Mouse (Mus musculus): ENCODE results near the gene Ankib1. TPM values are rescaled to one million over a fixed set of nuclear protein-coding genes. Genes with fewer than 3 reads are reported as not detected.

Gene Ankib1
- polyA plus RNA-seq, 1 experiment from 2014 or later, result 15.8 TPM

GRCm38 (mm10) chr5:3700025-3700424, 102.7 kb downstream of the Ankib1 start:
- H3K27ac ChIP-seq (ENCODE audit: low read depth, low read length), result no peak overlapping the region
- no peak overlapping the region for H3K9ac ChIP-seq (ENCODE audit: low read depth, low read length)
- H3K9me3 ChIP-seq (ENCODE audit: control insufficient read depth, low read length), result no peaks in the 10 kb centered on the region
- no peaks in the 10 kb centered on the region for H3K27me3 ChIP-seq (ENCODE audit: control insufficient read depth, insufficient read depth, low read length)
- WGBS, result 96% methylated on average over 5 of the region's 5 CpGs
- no peak overlapping the region for H3K4me2 ChIP-seq (replicated peaks; ENCODE audit: low read depth, low read length)
- H3K36me3 ChIP-seq (ENCODE audit: control insufficient read depth, insufficient read depth, low read length), result no peaks in the 10 kb centered on the region
- ATAC-seq (ENCODE audit: low FRiP score), result no peak
- no peak overlapping the region for H3K4me3 ChIP-seq (ENCODE audit: low read depth, low read length)
- no peak for DNase-seq (ENCODE audit: low spot score)
- H3K4me1 ChIP-seq (replicated peaks; ENCODE audit: control insufficient read depth, insufficient read depth, low read length), result no peaks in the 10 kb centered on the region

DNA sequence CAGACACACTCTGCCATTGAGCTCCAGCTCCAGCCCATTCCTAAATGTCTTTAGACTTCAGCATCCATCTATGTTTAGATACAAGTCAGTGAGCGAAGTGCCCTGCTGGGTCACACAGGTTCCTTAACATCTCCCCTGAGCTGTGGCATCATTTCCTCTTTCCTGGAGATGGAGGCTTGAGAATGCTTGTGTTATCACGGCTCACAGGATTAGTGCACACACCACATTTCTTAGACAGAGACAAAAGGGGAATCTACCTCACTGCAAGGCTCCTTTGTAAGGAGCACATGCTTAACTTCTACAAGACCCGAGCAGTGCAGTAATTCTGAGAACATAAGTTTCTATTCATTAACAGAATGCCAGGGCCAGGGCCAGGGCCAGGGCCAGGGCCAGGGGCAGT, 106.7 kb downstream of the Ankib1 start:
- H3K9me3 ChIP-seq (ENCODE audit: control insufficient read depth, low read length), result no peaks in the 10 kb centered on the region
- no peak overlapping the region for H3K4me2 ChIP-seq (replicated peaks; ENCODE audit: low read depth, low read length)
- H3K36me3 ChIP-seq (ENCODE audit: control insufficient read depth, insufficient read depth, low read length), result 0 out of 2 replicates have a peak, but pooled peaks cover 3% of the 10 kb centered on the region
- no peak for ATAC-seq (ENCODE audit: low FRiP score)
- H3K27ac ChIP-seq (ENCODE audit: low read depth, low read length), result no peak overlapping the region
- WGBS, result 84% methylated on average over 3 of the region's 3 CpGs
- no peak overlapping the region for H3K4me3 ChIP-seq (ENCODE audit: low read depth, low read length)
- no peaks in the 10 kb centered on the region for H3K4me1 ChIP-seq (replicated peaks; ENCODE audit: control insufficient read depth, insufficient read depth, low read length)
- H3K9ac ChIP-seq (ENCODE audit: low read depth, low read length), result no peak overlapping the region
- H3K27me3 ChIP-seq (ENCODE audit: control insufficient read depth, insufficient read depth, low read length), result no peaks in the 10 kb centered on the region
- no peak for DNase-seq (ENCODE audit: low spot score)

DNA sequence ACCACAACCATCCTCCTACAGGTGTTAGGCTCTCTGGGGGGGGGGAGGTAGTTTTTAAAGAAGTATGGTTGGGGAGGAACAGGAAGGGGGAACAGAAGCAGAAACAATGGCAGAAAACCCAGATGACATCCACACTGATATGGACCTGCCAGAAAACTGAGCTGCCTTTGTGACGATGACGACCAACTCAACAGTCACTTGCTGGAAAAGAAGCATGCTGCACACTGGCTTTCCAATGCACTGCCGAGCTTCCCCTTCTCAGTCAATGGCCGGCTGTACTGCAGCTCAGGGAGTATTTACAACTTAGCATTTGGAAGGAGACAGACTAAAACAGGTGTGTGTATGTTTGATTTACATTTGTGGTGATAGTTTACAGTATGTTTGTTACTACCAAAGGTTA, 107.5 kb downstream of the Ankib1 start:
- no peak overlapping the region for H3K4me3 ChIP-seq (ENCODE audit: low read depth, low read length)
- WGBS, result 93% methylated on average over 4 of the region's 4 CpGs

DNA sequence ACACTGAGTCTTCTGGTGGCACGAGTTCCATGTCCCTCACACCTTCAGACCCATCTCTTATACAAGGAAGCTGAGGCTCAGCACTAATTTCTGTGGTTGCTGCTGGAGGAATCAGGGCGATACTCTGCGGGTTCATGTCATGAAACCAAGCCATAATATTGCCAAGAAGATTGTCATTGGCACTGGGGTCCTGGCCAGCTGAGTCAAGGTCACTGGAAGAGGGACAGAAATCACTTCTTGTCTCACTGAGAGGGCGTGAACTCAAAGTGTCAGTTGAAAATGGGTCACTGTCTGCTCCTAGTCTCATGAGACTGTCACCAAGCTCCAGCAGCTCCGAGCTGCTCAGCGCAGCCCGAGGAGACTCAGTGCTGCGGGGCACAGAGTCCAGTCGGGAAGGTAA, 109.8 kb downstream of the Ankib1 start:
- no peaks in the 10 kb centered on the region for H3K4me1 ChIP-seq (replicated peaks; ENCODE audit: control insufficient read depth, insufficient read depth, low read length)
- WGBS, result 96% methylated on average over 9 of the region's 9 CpGs
- no peak overlapping the region for H3K27ac ChIP-seq (ENCODE audit: low read depth, low read length)
- 0 out of 2 replicates have a peak, but pooled peaks cover 3% of the 10 kb centered on the region for H3K36me3 ChIP-seq (ENCODE audit: control insufficient read depth, insufficient read depth, low read length)
- H3K27me3 ChIP-seq (ENCODE audit: control insufficient read depth, insufficient read depth, low read length), result no peaks in the 10 kb centered on the region
- H3K4me2 ChIP-seq (replicated peaks; ENCODE audit: low read depth, low read length), result no peak overlapping the region
- no peak overlapping the region for H3K9ac ChIP-seq (ENCODE audit: low read depth, low read length)
- H3K9me3 ChIP-seq (ENCODE audit: control insufficient read depth, low read length), result no peaks in the 10 kb centered on the region
- no peak overlapping the region for H3K4me3 ChIP-seq (ENCODE audit: low read depth, low read length)
- no peak for ATAC-seq (ENCODE audit: low FRiP score)
- DNase-seq (ENCODE audit: low spot score), result no peak

More for the DNA sequence above, 107.5 kb downstream of the Ankib1 start:
- H3K27ac ChIP-seq (ENCODE audit: low read depth, low read length), result no peak overlapping the region
- no peak overlapping the region for H3K9ac ChIP-seq (ENCODE audit: low read depth, low read length)
- 0 out of 2 replicates have a peak, but pooled peaks cover 3% of the 10 kb centered on the region for H3K36me3 ChIP-seq (ENCODE audit: control insufficient read depth, insufficient read depth, low read length)
- ATAC-seq (ENCODE audit: low FRiP score), result no peak
- DNase-seq (ENCODE audit: low spot score), result no peak
- no peaks in the 10 kb centered on the region for H3K4me1 ChIP-seq (replicated peaks; ENCODE audit: control insufficient read depth, insufficient read depth, low read length)
- no peak overlapping the region for H3K4me2 ChIP-seq (replicated peaks; ENCODE audit: low read depth, low read length)
- H3K9me3 ChIP-seq (ENCODE audit: control insufficient read depth, low read length), result no peaks in the 10 kb centered on the region
- H3K27me3 ChIP-seq (ENCODE audit: control insufficient read depth, insufficient read depth, low read length), result no peaks in the 10 kb centered on the region

DNA sequence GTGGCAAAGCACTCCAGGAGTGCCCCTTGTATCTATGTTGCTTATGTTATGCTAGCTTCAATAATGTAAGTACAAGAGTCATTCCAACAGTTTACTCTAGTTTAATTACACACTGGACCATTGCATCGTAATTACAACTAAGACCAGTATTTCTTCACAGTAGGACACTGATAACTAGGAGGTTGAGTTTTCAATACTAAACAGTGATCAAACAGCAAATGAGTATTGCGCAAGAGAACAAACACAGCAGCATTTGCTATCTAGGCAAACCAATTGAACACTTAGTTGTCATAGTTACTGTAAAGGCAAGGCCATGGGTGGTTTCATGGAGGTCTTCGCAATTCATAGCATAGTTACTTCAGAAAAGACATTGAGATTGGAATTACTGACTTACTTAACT, 111.4 kb downstream of the Ankib1 start:
- H3K4me1 ChIP-seq (replicated peaks; ENCODE audit: control insufficient read depth, insufficient read depth, low read length), result no peaks in the 10 kb centered on the region
- DNase-seq (ENCODE audit: low spot score), result no peak
- ATAC-seq (ENCODE audit: low FRiP score), result no peak
- no peak overlapping the region for H3K27ac ChIP-seq (ENCODE audit: low read depth, low read length)
- no peak overlapping the region for H3K4me3 ChIP-seq (ENCODE audit: low read depth, low read length)
- no peaks in the 10 kb centered on the region for H3K9me3 ChIP-seq (ENCODE audit: control insufficient read depth, low read length)
- H3K9ac ChIP-seq (ENCODE audit: low read depth, low read length), result no peak overlapping the region
- 95% methylated on average over 3 of the region's 3 CpGs for WGBS
- no peaks in the 10 kb centered on the region for H3K27me3 ChIP-seq (ENCODE audit: control insufficient read depth, insufficient read depth, low read length)
- H3K4me2 ChIP-seq (replicated peaks; ENCODE audit: low read depth, low read length), result no peak overlapping the region
- 0 out of 2 replicates have a peak, but pooled peaks cover 3% of the 10 kb centered on the region for H3K36me3 ChIP-seq (ENCODE audit: control insufficient read depth, insufficient read depth, low read length)

DNA sequence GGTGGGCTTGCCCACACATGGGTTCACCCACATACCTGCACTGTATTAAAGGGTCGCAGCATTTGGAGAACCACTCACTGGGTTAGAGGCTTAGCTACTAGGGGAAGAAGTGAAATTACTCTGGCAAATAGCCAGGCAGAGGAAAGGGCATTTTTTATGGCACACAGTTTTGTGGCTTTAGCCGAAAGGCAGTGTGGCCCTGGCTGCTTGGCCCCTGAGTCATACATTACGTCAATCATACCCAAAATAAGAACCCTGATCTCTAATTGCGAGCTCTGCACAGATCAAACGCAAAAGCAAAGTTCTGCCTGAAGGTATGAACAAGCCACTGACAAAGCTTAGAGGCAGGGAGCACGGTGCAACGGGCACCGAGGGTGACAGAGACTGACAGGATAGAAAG, 114.4 kb downstream of the Ankib1 start:
- Histone ChIP-seq H3K36me3 (ENCODE audit: control insufficient read depth, insufficient read depth, low read length) (0 out of 2 replicates have a peak, but pooled peaks cover 3% of the 10 kb centered on the region), H3K27ac (ENCODE audit: low read depth, low read length) (no peak overlapping the region), H3K27me3 (ENCODE audit: control insufficient read depth, insufficient read depth, low read length) (no peaks in the 10 kb centered on the region), H3K4me1 (replicated peaks; ENCODE audit: control insufficient read depth, insufficient read depth, low read length) (no peaks in the 10 kb centered on the region), H3K9me3 (ENCODE audit: control insufficient read depth, low read length) (no peaks in the 10 kb centered on the region), H3K4me3 (ENCODE audit: low read depth, low read length) (no peak overlapping the region), H3K4me2 (replicated peaks; ENCODE audit: low read depth, low read length) (no peak overlapping the region), H3K9ac (ENCODE audit: low read depth, low read length) (no peak overlapping the region)
- ATAC-seq (ENCODE audit: low FRiP score) (no peak), DNase-seq (ENCODE audit: low spot score) (no peak)
- WGBS, result 93% methylated on average over 8 of the region's 8 CpGs

- Histone ChIP-seq H3K9ac (ENCODE audit: low read depth, low read length) (no peak overlapping the region), H3K9me3 (ENCODE audit: control insufficient read depth, low read length) (no peaks in the 10 kb centered on the region), H3K27me3 (ENCODE audit: control insufficient read depth, insufficient read depth, low read length) (no peaks in the 10 kb centered on the region), H3K4me2 (replicated peaks; ENCODE audit: low read depth, low read length) (no peak overlapping the region), H3K36me3 (ENCODE audit: control insufficient read depth, insufficient read depth, low read length) (no peaks in the 10 kb centered on the region), H3K27ac (ENCODE audit: low read depth, low read length) (no peak overlapping the region), H3K4me1 (replicated peaks; ENCODE audit: control insufficient read depth, insufficient read depth, low read length) (no peaks in the 10 kb centered on the region), H3K4me3 (ENCODE audit: low read depth, low read length) (no peak overlapping the region)
- no peak for ATAC-seq (ENCODE audit: low FRiP score)
- no peak for DNase-seq (ENCODE audit: low spot score)
- WGBS, result 92% methylated on average over 6 of the region's 6 CpGs
Measured at GRCm38 (mm10) chr5:3669938-3670554, 132.7 kb downstream of the Ankib1 start.

- ATAC-seq (ENCODE audit: low FRiP score) (no peak), DNase-seq (ENCODE audit: low spot score) (no peak)
- Histone ChIP-seq H3K4me1 (replicated peaks; ENCODE audit: control insufficient read depth, insufficient read depth, low read length) (no peaks in the 10 kb centered on the region), H3K27me3 (ENCODE audit: control insufficient read depth, insufficient read depth, low read length) (no peaks in the 10 kb centered on the region), H3K36me3 (ENCODE audit: control insufficient read depth, insufficient read depth, low read length) (no peaks in the 10 kb centered on the region), H3K9ac (ENCODE audit: low read depth, low read length) (no peak overlapping the region), H3K27ac (ENCODE audit: low read depth, low read length) (no peak overlapping the region), H3K9me3 (ENCODE audit: control insufficient read depth, low read length) (no peaks in the 10 kb centered on the region), H3K4me3 (ENCODE audit: low read depth, low read length) (no peak overlapping the region), H3K4me2 (replicated peaks; ENCODE audit: low read depth, low read length) (no peak overlapping the region)
- 89% methylated on average over 12 of the region's 12 CpGs for WGBS
Measured at GRCm38 (mm10) chr5:3666585-3666984, 136.1 kb downstream of the Ankib1 start.

GRCm38 (mm10) chr5:3665225-3665624, 137.5 kb downstream of the Ankib1 start:
- Histone ChIP-seq H3K27ac (ENCODE audit: low read depth, low read length) (no peak overlapping the region), H3K27me3 (ENCODE audit: control insufficient read depth, insufficient read depth, low read length) (no peaks in the 10 kb centered on the region), H3K9me3 (ENCODE audit: control insufficient read depth, low read length) (no peaks in the 10 kb centered on the region), H3K9ac (ENCODE audit: low read depth, low read length) (no peak overlapping the region), H3K4me3 (ENCODE audit: low read depth, low read length) (no peak overlapping the region), H3K4me1 (replicated peaks; ENCODE audit: control insufficient read depth, insufficient read depth, low read length) (no peaks in the 10 kb centered on the region), H3K4me2 (replicated peaks; ENCODE audit: low read depth, low read length) (no peak overlapping the region), H3K36me3 (ENCODE audit: control insufficient read depth, insufficient read depth, low read length) (no peaks in the 10 kb centered on the region)
- ATAC-seq (ENCODE audit: low FRiP score), result no peak
- WGBS, result 85% methylated on average over 2 of the region's 2 CpGs
- no peak for DNase-seq (ENCODE audit: low spot score)
